Mouse (Mus musculus) Patski (cell line): ENCODE data around the gene Faf2. TPM values are rescaled to one million over a fixed set of nuclear protein-coding genes. Genes with fewer than 3 reads are reported as not detected.

Experiments
- ATAC-seq: fragments of 100-300 bp; one replicate; pipeline ENCODE4 v1.8.0; 2021
- CTCF ChIA-PET: fragments of 350-600 bp; sonication (Branson Sonifier 250); formaldehyde crosslinking; loops from one replicate; lab custom pipeline; 2022; ENCODE audit warnings: inconsistent platforms; lab: Charles Lee
- POLR2A ChIA-PET: fragments of 350-600 bp; sonication (Branson Sonifier 250); formaldehyde crosslinking; loops from one replicate; lab custom pipeline; 2022; ENCODE audit warnings: antibody characterized with exemption, inconsistent platforms; lab: Charles Lee
- DNase-seq: peaks from one replicate; pipeline ENCODE4 v3.0.0-alpha.2; 2011; ENCODE audit warnings: low read depth, low spot score
- H3K27me3 ChIP-seq: fragments of 371-371 bp; one replicate; pipeline ENCODE4 v1.5.1; 2021
- CTCF ChIP-seq: fragments of 100-300 bp; IDR thresholded peaks from one replicate; pipeline ENCODE4 v1.5.1; 2021
- in situ Hi-C: fragments of 300-500 bp; cut with MboI; formaldehyde crosslinking; loops from 3 replicates; pipeline ENCODE4 v1.11.1; 2018; ENCODE audit warnings: low pct_unique_long_range_greater_than_20kb, mixed read lengths
- polyA plus RNA-seq: library from polyadenylated mRNA; unstranded; gene quantifications from one replicate; pipeline ENCODE4 v1.2.3, GENCODE M21; 2021

Faf2 gene
- polyA plus RNA-seq, 1 experiment from 2014 or later: 64.0 TPM

- ChIA-PET CTCF (no interaction called here), POLR2A (interaction anchor here (0.9 to 1.8 kb wide), 3 partner anchors 16 to 28 kb away, joined by 3 to 5 read pairs (median 4); no protein-coding TSS in a partner anchor)
- H3K27me3 ChIP-seq: no peaks in the 10 kb centered on the region
- ATAC-seq (peak; percentile 1), DNase-seq (no peak)
- TF ChIP-seq CTCF: no peak
- in situ Hi-C loops: no loop called here
These were observed 32.1 kb upstream of the Faf2 start for GRCm38 (mm10) chr13:54589414-54589995.

- peak; percentile 88 for DNase-seq
- no peak for TF ChIP-seq CTCF
- ChIA-PET POLR2A (interaction anchor here (0.9 to 1.8 kb wide), 3 partner anchors 15 to 27 kb away, joined by 3 to 5 read pairs (median 4); no protein-coding TSS in a partner anchor), CTCF (no interaction called here)
- H3K27me3 ChIP-seq: no peaks in the 10 kb centered on the region
- ATAC-seq: peak; percentile 94
- in situ Hi-C loops: no loop called here
These were observed 31.3 kb upstream of the Faf2 start, which contains the start of the genes Nop16 and Higd2a for GRCm38 (mm10) chr13:54589996-54590951. Nop16 (minus strand) TSS chr13:54590090. Higd2a (plus strand) TSS chr13:54590207.

DNA sequence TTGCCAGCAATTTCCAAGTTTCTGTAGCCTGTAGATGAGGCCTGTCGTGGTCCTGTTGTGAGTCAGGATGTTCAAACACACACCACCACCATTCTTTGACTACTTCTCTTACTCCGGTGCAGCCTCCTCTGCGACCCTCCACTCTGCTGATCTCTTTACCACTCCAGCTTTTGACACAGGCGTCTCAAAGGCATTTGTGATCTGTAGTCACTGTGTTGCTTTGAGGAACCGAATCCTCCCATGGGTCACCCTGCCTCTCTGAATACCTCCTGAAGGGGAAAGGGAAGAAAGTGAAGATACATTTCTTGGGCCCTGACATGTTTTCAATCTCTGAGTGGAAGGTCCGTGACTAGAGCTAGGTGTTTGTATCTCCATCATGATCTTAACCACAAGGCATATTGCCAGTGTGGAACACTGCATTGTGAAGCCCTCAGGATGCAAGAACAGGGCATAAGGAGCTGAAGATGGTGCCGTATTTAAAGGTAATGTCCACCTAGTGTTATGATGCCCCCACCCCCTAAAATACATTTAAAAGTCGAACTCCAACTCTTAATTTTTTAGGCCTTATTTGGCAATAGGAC is 29.7 kb upstream of the Faf2 start:
- no peak for TF ChIP-seq CTCF
- POLR2A ChIA-PET: interaction anchor here (0.7 to 1.3 kb wide), 2 partner anchors 15 to 16 kb away, joined by 3 to 4 read pairs; no protein-coding TSS in a partner anchor
- no peaks in the 10 kb centered on the region for H3K27me3 ChIP-seq
- in situ Hi-C loops: no loop called here
- DNase-seq (no peak), ATAC-seq (no peak)
- CTCF ChIA-PET: interaction anchor here (2.5 kb wide), 1 partner anchor 17 kb away, joined by 10 read pairs; no protein-coding TSS in a partner anchor

- POLR2A ChIA-PET: no interaction called here
- no peak for TF ChIP-seq CTCF
- CTCF ChIA-PET: no interaction called here
- DNase-seq (no peak), ATAC-seq (no peak)
- in situ Hi-C loops: no loop called here
- H3K27me3 ChIP-seq: no peaks in the 10 kb centered on the region
These were observed 28.0 kb upstream of the Faf2 start for GRCm38 (mm10) chr13:54593617-54594016.

DNA sequence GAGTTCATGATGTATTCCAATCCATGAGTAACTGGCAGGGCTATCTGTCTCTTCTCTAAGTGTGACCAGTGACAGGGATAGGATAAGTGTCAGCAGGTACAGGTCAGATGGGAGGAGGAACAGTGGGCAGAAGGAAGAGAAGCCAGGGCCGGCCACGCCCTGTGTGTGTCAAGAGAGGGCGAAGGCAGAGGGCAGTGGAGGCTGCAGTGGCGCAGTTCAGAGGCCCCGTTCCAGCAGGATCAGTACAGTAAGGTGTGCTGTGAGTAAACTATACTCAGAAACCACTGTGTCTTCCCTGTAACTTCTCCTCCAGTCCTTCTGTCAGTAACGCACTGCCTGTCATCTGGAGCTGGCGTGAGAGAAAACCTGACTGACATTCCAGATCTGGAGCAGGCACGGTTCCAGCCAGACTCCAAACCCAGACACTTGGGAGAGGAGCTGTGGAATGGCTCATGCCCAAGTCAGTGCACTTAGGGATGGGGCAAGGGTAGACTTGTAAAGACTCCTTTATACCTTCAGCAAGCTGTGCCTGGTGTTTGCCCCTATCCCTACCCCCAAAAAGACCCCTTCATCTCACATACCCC is 25.4 kb upstream of the Faf2 start:
- no peak for ATAC-seq
- TF ChIP-seq CTCF: no peak
- in situ Hi-C loops: no loop called here
- POLR2A ChIA-PET: interaction anchor here (1.0 to 1.1 kb wide), 2 partner anchors 10 kb away, joined by 3 to 4 read pairs; no protein-coding TSS in a partner anchor
- no peaks in the 10 kb centered on the region for H3K27me3 ChIP-seq
- CTCF ChIA-PET: interaction anchor here (1.5 to 1.8 kb wide), 2 partner anchors 14 to 25 kb away, joined by 3 to 5 read pairs; partner anchors contain the start of gene Faf2
- no peak for DNase-seq

DNA sequence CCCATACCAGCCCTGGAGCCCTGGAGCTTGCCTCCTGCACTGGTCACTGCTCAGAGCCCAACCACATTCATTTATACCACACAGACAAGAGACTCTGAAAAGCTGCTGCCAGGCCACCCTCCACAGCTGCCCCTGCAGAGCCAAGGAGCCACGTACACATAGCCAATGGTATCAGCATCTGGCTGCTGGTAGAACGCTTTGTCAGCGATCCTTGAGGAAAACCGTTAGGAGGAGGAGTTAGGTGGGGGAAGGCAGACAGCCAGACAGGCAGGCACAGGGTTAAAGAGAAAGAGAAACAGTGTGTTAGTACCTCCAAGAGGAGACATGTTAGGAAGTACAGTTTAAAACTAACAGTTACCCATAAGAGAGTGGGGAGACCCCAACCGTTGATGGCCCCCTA is 24.7 kb upstream of the Faf2 start:
- ATAC-seq (no peak), DNase-seq (no peak)
- H3K27me3 ChIP-seq: no peaks in the 10 kb centered on the region
- TF ChIP-seq CTCF: no peak
- ChIA-PET CTCF (interaction anchor here (1.5 to 1.8 kb wide), 2 partner anchors 15 to 25 kb away, joined by 3 to 5 read pairs; partner anchors contain the start of gene Faf2), POLR2A (interaction anchor here (1.0 to 1.1 kb wide), 2 partner anchors 10 kb away, joined by 3 to 4 read pairs; no protein-coding TSS in a partner anchor)
- in situ Hi-C loops: no loop called here

DNA sequence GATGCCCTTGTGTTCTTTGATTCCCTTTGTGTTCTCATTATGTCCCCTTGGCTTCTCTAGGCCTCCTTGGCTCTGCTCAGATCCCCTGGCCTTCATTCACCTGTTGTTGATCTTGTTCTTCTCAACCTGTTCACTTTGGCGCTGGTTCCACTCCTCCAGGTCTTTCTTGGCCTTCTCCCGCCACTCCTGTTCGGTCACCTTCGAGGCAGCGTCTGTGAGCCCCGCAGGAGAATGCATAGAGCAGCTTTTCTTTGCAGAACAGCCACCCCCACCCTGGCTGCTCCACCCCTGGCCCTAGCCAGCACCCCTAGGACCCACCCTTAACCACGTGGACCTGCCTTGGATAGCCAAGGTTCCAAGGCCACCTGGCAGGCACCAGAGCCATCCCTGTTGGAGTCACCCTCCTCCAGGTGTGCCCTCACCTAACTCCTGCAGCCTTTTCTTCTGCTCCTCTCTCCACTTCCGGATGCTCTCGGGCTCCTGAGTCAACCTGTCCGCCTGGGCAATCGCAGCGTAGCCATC is 22.9 kb upstream of the Faf2 start:
- ATAC-seq: no peak
- TF ChIP-seq CTCF: no peak
- DNase-seq: no peak
- H3K27me3 ChIP-seq: no peaks in the 10 kb centered on the region
- POLR2A ChIA-PET: no interaction called here
- CTCF ChIA-PET: no interaction called here
- in situ Hi-C loops: no loop called here

GRCm38 (mm10) chr13:54602639-54603111 is 18.9 kb upstream of the Faf2 start:
- in situ Hi-C loops: no loop called here
- no peaks in the 10 kb centered on the region for H3K27me3 ChIP-seq
- no peak for TF ChIP-seq CTCF
- ATAC-seq: peak; percentile 17
- DNase-seq: no peak
- ChIA-PET POLR2A (no interaction called here), CTCF (no interaction called here)

DNA sequence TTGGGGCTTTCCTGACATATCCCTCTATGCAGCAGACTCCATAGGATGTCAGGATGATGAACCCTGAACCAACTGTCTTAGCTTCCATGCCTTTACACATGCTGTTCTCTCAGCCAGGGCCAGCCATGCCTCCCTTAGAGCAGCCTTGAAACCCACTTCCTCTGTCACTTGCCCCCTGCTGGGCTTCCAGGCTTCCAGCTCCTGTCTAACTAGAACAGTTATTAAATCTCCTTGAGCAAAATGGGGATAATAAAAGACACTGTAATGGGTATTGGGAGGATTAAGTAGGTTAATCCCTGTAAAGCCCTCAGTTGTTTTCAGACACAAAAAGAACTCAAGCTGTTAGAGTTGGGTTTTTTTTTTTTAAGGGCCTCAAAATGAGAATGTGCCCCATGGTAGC is 18.1 kb upstream of the Faf2 start:
- ChIA-PET CTCF (interaction anchor here (1.4 kb wide), 1 partner anchor 18 kb away, joined by 5 read pairs; the partner anchor contains the start of gene Faf2), POLR2A (interaction anchor here (0.7 kb wide), 1 partner anchor 8 kb away, joined by 4 read pairs; no protein-coding TSS in a partner anchor)
- in situ Hi-C loops: no loop called here
- ATAC-seq: peak; percentile 63
- H3K27me3 ChIP-seq: no peaks in the 10 kb centered on the region
- peak; percentile 76 for DNase-seq
- no peak for TF ChIP-seq CTCF
